Mouse (Mus musculus) bone marrow, adult 2 months (tissue): ENCODE measurements at regions not wholly inside any gene's neighbourhood (a gene's known extent, or its start where the extent isn't known, plus 50 kb on each side); places are given as distances from the start of the nearest gene placed in this dataset.

Experiments
- H3K27ac ChIP-seq: fragments of 200-500 bp; 2 replicates; pipeline ENCODE4 v1.5.1; 2012; ENCODE audit warnings: low read depth, mild to moderate bottlenecking, control low read depth, inconsistent platforms, low read length; ENCODE audit not compliant: control insufficient read depth, poor library complexity, insufficient read depth
- H3K4me1 ChIP-seq: fragments of 200-500 bp; 2 replicates; pipeline ENCODE4 v1.6.1; 2011; ENCODE audit warnings: low read length; ENCODE audit not compliant: control insufficient read depth, insufficient read depth
- H3K4me3 ChIP-seq: fragments of 200-500 bp; replicated peaks from 2 replicates; pipeline ENCODE3; 2011; ENCODE audit warnings: mild to moderate bottlenecking, low read depth, low read length, control low read depth; ENCODE audit not compliant: control insufficient read depth
- CTCF ChIP-seq: fragments of 200-500 bp; IDR thresholded peaks from 2 replicates; pipeline ENCODE4 v1.5.1; 2011; ENCODE audit warnings: low read length, control low read depth; ENCODE audit not compliant: control insufficient read depth, insufficient read depth
- POLR2A ChIP-seq: fragments of 200-500 bp; IDR thresholded peaks from 2 replicates; pipeline ENCODE4 v1.6.1; 2011; ENCODE audit warnings: low read depth, mild to moderate bottlenecking, control low read depth, low read length, borderline replicate concordance; ENCODE audit not compliant: control insufficient read depth
- WGBS: fragments of 180-500 bp; shearing (Covaris S2); methylation state at CpG from one replicate; pipeline ENCODE4 v1.1.7; 2018; 5-methylcytosine and 5-hydroxymethylcytosine counted together

DNA sequence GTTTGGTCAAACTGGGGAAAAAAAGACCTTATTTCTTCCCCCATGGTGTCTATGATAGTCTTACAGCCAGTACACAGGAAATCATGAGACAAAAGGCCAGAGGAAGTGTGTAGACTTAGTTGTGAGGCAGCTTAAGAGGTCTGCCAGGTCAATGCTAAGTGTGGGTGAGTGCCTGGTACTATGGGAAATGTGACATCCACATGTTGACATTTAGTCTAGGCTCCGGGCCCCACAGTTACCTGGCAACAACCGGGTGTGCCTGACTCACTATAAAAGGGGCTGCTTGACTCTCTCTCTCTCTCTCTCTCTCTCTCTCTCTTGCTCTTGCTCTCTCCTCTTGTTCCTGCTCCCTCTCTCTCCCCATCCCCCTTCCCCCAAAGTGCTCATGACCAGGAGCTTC, 196.1 kb upstream of the Kit start:
- no peak overlapping the region for H3K27ac ChIP-seq
- no peaks in the 10 kb centered on the region for H3K4me1 ChIP-seq
- 28% methylated on average over 2 of the region's 2 CpGs for WGBS
- no peak overlapping the region for H3K4me3 ChIP-seq
- TF ChIP-seq CTCF (no peak), POLR2A (no peak)

GRCm38 (mm10) chr5:75380340-75380739, 194.4 kb upstream of the Kit start:
- H3K27ac ChIP-seq: no peak overlapping the region
- 73% methylated on average over 1 of the region's 1 CpGs for WGBS
- no peaks in the 10 kb centered on the region for H3K4me1 ChIP-seq
- H3K4me3 ChIP-seq: no peak overlapping the region
- no peak for TF ChIP-seq CTCF
- no peak for TF ChIP-seq POLR2A

GRCm38 (mm10) chr5:75382138-75382537, 192.6 kb upstream of the Kit start:
- H3K4me1 ChIP-seq: no peaks in the 10 kb centered on the region
- TF ChIP-seq POLR2A (no peak), CTCF (no peak)
- H3K4me3 ChIP-seq: no peak overlapping the region
- H3K27ac ChIP-seq: no peak overlapping the region; the same call in 1 of the 2 replicates
- 48% methylated on average over 3 of the region's 3 CpGs for WGBS

GRCm38 (mm10) chr5:75387886-75388454, 186.7 kb upstream of the Kit start:
- no peak for TF ChIP-seq POLR2A
- no peak for TF ChIP-seq CTCF

DNA sequence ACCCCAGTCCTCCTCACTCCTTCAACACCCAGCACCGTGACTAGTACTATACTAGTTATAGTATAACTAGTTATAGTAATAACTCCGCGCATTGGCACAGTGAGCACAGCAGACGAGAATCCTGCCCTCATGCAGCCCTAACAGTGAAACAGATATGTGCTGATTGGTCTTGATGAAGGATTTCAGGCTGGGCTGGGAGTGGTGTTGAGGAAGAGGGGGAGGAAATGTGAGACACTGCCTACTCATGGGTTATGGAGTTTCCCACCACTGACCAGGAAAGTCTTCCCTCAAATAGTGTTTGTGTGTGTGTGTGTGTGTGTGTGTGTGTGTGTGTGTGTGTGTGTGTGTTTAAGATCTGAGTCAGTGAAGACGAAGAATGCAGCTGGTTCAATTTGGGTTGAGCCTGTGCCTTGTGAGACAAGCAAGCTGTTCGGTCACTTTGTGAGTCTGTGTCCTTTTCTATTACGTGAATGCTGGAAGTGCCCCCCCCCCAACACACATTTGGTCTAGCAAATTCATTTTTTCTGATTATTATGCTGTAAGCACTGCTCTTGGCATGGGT, 185.9 kb upstream of the Kit start:
- 80% methylated on average over 7 of the region's 7 CpGs for WGBS
- TF ChIP-seq POLR2A (no peak), CTCF (no peak)
- H3K4me1 ChIP-seq: no peaks in the 10 kb centered on the region
- no peak overlapping the region for H3K27ac ChIP-seq
- no peak overlapping the region for H3K4me3 ChIP-seq

More at GRCm38 (mm10) chr5:75387886-75388454, 186.7 kb upstream of the Kit start:
- no peak overlapping the region for H3K27ac ChIP-seq
- H3K4me1 ChIP-seq: no peaks in the 10 kb centered on the region
- WGBS: 48% methylated on average over 13 of the region's 13 CpGs
- H3K4me3 ChIP-seq: no peak overlapping the region

DNA sequence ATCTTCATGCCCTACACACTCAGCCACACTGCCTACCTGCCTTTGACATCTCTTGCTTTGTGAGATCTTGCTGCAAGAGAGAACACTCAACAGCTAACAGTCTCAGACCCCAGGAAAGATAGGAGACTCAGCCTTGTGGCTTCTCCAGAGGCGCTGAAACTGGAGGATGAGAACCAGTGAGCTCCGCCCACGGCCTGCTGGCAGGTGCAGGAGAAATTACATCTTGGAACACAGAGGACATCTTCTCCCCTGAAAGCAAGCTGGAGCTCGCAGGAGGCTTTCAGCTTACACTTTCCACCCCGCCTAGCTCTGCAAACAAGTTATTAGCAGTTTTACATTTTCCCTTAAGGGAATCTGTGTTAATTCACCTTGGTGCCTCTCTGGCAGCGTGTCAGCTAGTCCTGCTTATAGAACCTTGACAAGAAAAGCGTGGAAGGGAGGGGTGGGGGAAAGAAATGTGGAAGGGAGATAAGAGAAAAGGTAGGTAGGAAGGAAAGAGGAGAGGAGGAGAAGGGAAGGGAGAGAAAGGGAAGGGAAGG, 185.2 kb upstream of the Kit start:
- H3K4me1 ChIP-seq: no peaks in the 10 kb centered on the region
- TF ChIP-seq POLR2A (no peak), CTCF (no peak)
- WGBS: 81% methylated on average over 7 of the region's 7 CpGs
- no peak overlapping the region for H3K4me3 ChIP-seq
- H3K27ac ChIP-seq: no peak overlapping the region

DNA sequence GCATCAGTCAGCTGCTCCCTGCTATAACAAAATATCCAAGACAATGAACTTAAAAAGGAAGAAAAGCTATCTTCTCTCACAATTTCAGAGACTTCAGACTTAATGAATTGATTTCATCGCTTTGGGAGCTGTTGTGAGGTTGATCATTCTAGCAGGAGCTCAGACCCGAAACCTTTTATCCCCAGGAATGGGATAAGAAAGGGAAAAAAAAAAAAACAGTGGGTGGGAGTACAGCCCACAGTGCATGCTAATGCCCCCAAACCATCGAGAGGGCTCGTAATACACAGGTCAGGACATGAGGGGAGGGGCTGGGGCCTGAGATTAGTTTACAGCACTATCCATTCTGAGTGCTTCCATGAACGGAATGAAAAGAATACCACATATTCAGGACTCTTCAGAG, 175.9 kb upstream of the Kit start:
- TF ChIP-seq POLR2A: no peak
- no peak for TF ChIP-seq CTCF
- H3K4me3 ChIP-seq: no peak overlapping the region
- no peak overlapping the region for H3K27ac ChIP-seq
- WGBS: 90% methylated on average over 5 of the region's 5 CpGs
- H3K4me1 ChIP-seq: no peaks in the 10 kb centered on the region; the same call in 1 of the 2 replicates

DNA sequence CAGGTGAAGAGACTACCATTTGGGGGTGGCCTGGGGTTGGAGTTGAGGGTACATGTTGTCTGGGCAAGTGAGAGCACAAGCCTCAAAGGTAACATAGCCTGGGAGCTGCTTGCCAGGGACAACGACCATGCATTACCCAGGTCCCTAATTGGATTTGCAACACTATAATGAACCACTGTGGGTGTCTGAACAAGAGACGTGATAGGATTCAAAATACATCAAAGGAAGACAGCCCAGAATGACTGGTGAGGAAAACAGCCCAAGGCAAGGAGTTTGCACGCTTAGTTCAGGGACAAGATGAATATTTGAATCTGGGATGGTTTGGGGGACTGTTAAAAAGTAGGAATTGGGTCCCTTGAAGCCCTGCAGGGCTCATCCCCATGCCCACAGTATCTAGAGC, 173.0 kb upstream of the Kit start:
- Histone ChIP-seq H3K4me1 (no peaks in the 10 kb centered on the region; the same call in 1 of the 2 replicates), H3K27ac (no peak overlapping the region), H3K4me3 (no peak overlapping the region)
- TF ChIP-seq CTCF (no peak), POLR2A (no peak)
- WGBS: 81% methylated on average over 3 of the region's 3 CpGs

- Histone ChIP-seq H3K4me3 (no peak overlapping the region), H3K4me1 (no peaks in the 10 kb centered on the region; the same call in 1 of the 2 replicates), H3K27ac (no peak overlapping the region)
- TF ChIP-seq CTCF (no peak), POLR2A (no peak)
- 56% methylated on average over 3 of the region's 3 CpGs for WGBS
Observed at GRCm38 (mm10) chr5:75402631-75403030, 172.1 kb upstream of the Kit start.
